Mouse (Mus musculus): ENCODE results near the gene Fam169a. TPM values are rescaled to one million over a fixed set of nuclear protein-coding genes. Genes with fewer than 3 reads are reported as not detected.
A peak's percentile ranks its signal among the peaks of the same experiment; 100 is the strongest.

Gene Fam169a
- polyA plus RNA-seq, 1 experiment from 2014 or later: 8.9 TPM

GRCm38 (mm10) chr13:97068151-97068550, 1.1 kb downstream of the Fam169a start:
- Histone ChIP-seq H3K27me3 (replicated peaks; ENCODE audit: control insufficient read depth, insufficient read depth, low read length) (no peaks in the 10 kb centered on the region; the same call in 1 of the 2 replicates), H3K36me3 (ENCODE audit: control insufficient read depth, insufficient read depth, low read length) (no peaks in the 10 kb centered on the region), H3K4me2 (peak overlapping the region; percentile 64), H3K9me3 (ENCODE audit: control insufficient read depth, low read length) (no peaks in the 10 kb centered on the region), H3K27ac (ENCODE audit: low read depth, low read length) (peak overlapping the region; percentile 89), H3K4me1 (replicated peaks; ENCODE audit: control insufficient read depth, insufficient read depth, low read length) (peaks cover 17% of the 10 kb centered on the region), H3K9ac (ENCODE audit: low read depth, low read length) (peak overlapping the region; percentile 59; the same call in 1 of the 2 replicates), H3K4me3 (ENCODE audit: low read depth, low read length) (peak overlapping the region; percentile 33)
- ATAC-seq (replicated peaks; ENCODE audit: low FRiP score) (no peak), DNase-seq (ENCODE audit: low spot score) (no peak)
- WGBS: 60% methylated on average over 8 of the region's 8 CpGs

- no peaks in the 10 kb centered on the region for H3K9me3 ChIP-seq (ENCODE audit: control insufficient read depth, low read length)
- H3K4me2 ChIP-seq: peak overlapping the region; percentile 89
- no peaks in the 10 kb centered on the region for H3K36me3 ChIP-seq (ENCODE audit: control insufficient read depth, insufficient read depth, low read length)
- H3K4me1 ChIP-seq (replicated peaks; ENCODE audit: control insufficient read depth, insufficient read depth, low read length): peaks cover 7% of the 10 kb centered on the region; the same call in 1 of the 2 replicates
- DNase-seq (ENCODE audit: low spot score) (peak; percentile 58), ATAC-seq (replicated peaks; ENCODE audit: low FRiP score) (peak; percentile 33)
- H3K27ac ChIP-seq (ENCODE audit: low read depth, low read length): peak overlapping the region; percentile 84
- H3K27me3 ChIP-seq (replicated peaks; ENCODE audit: control insufficient read depth, insufficient read depth, low read length): no peaks in the 10 kb centered on the region; the same call in 1 of the 2 replicates
- peak overlapping the region; percentile 91 for H3K9ac ChIP-seq (ENCODE audit: low read depth, low read length)
- H3K4me3 ChIP-seq (ENCODE audit: low read depth, low read length): peak overlapping the region; percentile 90
- WGBS: under 1% methylated on average over 65 of the region's 85 CpGs
Measured at GRCm38 (mm10) chr13:97070931-97071625, 4.0 kb downstream of the Fam169a start.

- H3K4me1 ChIP-seq (replicated peaks; ENCODE audit: control insufficient read depth, insufficient read depth, low read length): peaks cover 4% of the 10 kb centered on the region; the same call in 1 of the 2 replicates
- H3K4me2 ChIP-seq: peak overlapping the region; percentile 89
- DNase-seq (ENCODE audit: low spot score): peak; percentile 69
- no peaks in the 10 kb centered on the region for H3K36me3 ChIP-seq (ENCODE audit: control insufficient read depth, insufficient read depth, low read length)
- peak; percentile 62 for ATAC-seq (replicated peaks; ENCODE audit: low FRiP score)
- H3K9ac ChIP-seq (ENCODE audit: low read depth, low read length): peak overlapping the region; percentile 91
- H3K27ac ChIP-seq (ENCODE audit: low read depth, low read length): peak overlapping the region; percentile 84
- H3K9me3 ChIP-seq (ENCODE audit: control insufficient read depth, low read length): no peaks in the 10 kb centered on the region
- peak overlapping the region; percentile 90 for H3K4me3 ChIP-seq (ENCODE audit: low read depth, low read length)
- under 1% methylated on average over 67 of the region's 76 CpGs for WGBS
- no peaks in the 10 kb centered on the region; the same call in 1 of the 2 replicates for H3K27me3 ChIP-seq (replicated peaks; ENCODE audit: control insufficient read depth, insufficient read depth, low read length)
Measured at GRCm38 (mm10) chr13:97071626-97072241, 4.6 kb downstream of the Fam169a start.

GRCm38 (mm10) chr13:97073497-97073896, 6.4 kb downstream of the Fam169a start:
- Histone ChIP-seq H3K4me3 (ENCODE audit: low read depth, low read length) (no peak overlapping the region), H3K27ac (ENCODE audit: low read depth, low read length) (no peak overlapping the region), H3K9ac (ENCODE audit: low read depth, low read length) (no peak overlapping the region), H3K27me3 (replicated peaks; ENCODE audit: control insufficient read depth, insufficient read depth, low read length) (no peaks in the 10 kb centered on the region; the same call in 1 of the 2 replicates), H3K4me1 (replicated peaks; ENCODE audit: control insufficient read depth, insufficient read depth, low read length) (no peaks in the 10 kb centered on the region; the same call in 1 of the 2 replicates), H3K36me3 (ENCODE audit: control insufficient read depth, insufficient read depth, low read length) (no peaks in the 10 kb centered on the region), H3K9me3 (ENCODE audit: control insufficient read depth, low read length) (no peaks in the 10 kb centered on the region), H3K4me2 (no peak overlapping the region)
- ATAC-seq (replicated peaks; ENCODE audit: low FRiP score): no peak
- no peak for DNase-seq (ENCODE audit: low spot score)
- WGBS: 54% methylated on average over 1 of the region's 1 CpGs

GRCm38 (mm10) chr13:97077556-97077955, 10.5 kb downstream of the Fam169a start:
- ATAC-seq (replicated peaks; ENCODE audit: low FRiP score): no peak
- 77% methylated on average over 2 of the region's 2 CpGs for WGBS
- Histone ChIP-seq H3K36me3 (ENCODE audit: control insufficient read depth, insufficient read depth, low read length) (no peaks in the 10 kb centered on the region), H3K4me1 (replicated peaks; ENCODE audit: control insufficient read depth, insufficient read depth, low read length) (peaks cover 5% of the 10 kb centered on the region; the same call in 1 of the 2 replicates), H3K27me3 (replicated peaks; ENCODE audit: control insufficient read depth, insufficient read depth, low read length) (no peaks in the 10 kb centered on the region; the same call in 1 of the 2 replicates), H3K9me3 (ENCODE audit: control insufficient read depth, low read length) (no peaks in the 10 kb centered on the region), H3K27ac (ENCODE audit: low read depth, low read length) (no peak overlapping the region), H3K9ac (ENCODE audit: low read depth, low read length) (no peak overlapping the region), H3K4me2 (no peak overlapping the region), H3K4me3 (ENCODE audit: low read depth, low read length) (no peak overlapping the region)
- no peak for DNase-seq (ENCODE audit: low spot score)

GRCm38 (mm10) chr13:97080201-97080600, 13.1 kb downstream of the Fam169a start:
- H3K36me3 ChIP-seq (ENCODE audit: control insufficient read depth, insufficient read depth, low read length): no peaks in the 10 kb centered on the region
- H3K9ac ChIP-seq (ENCODE audit: low read depth, low read length): no peak overlapping the region
- no peak overlapping the region for H3K27ac ChIP-seq (ENCODE audit: low read depth, low read length)
- ATAC-seq (replicated peaks; ENCODE audit: low FRiP score) (no peak), DNase-seq (ENCODE audit: low spot score) (no peak)
- H3K4me2 ChIP-seq: no peak overlapping the region
- H3K9me3 ChIP-seq (ENCODE audit: control insufficient read depth, low read length): no peaks in the 10 kb centered on the region
- WGBS: 68% methylated on average over 2 of the region's 2 CpGs
- H3K27me3 ChIP-seq (replicated peaks; ENCODE audit: control insufficient read depth, insufficient read depth, low read length): no peaks in the 10 kb centered on the region
- H3K4me3 ChIP-seq (ENCODE audit: low read depth, low read length): no peak overlapping the region
- peaks cover 5% of the 10 kb centered on the region; the same call in 1 of the 2 replicates for H3K4me1 ChIP-seq (replicated peaks; ENCODE audit: control insufficient read depth, insufficient read depth, low read length)

- WGBS: 89% methylated on average over 3 of the region's 3 CpGs
Measured at GRCm38 (mm10) chr13:97080615-97081014, 13.5 kb downstream of the Fam169a start.

GRCm38 (mm10) chr13:97082432-97082831, 15.3 kb downstream of the Fam169a start:
- H3K27ac ChIP-seq (ENCODE audit: low read depth, low read length): no peak overlapping the region
- no peaks in the 10 kb centered on the region for H3K9me3 ChIP-seq (ENCODE audit: control insufficient read depth, low read length)
- no peaks in the 10 kb centered on the region for H3K27me3 ChIP-seq (replicated peaks; ENCODE audit: control insufficient read depth, insufficient read depth, low read length)
- no peak for DNase-seq (ENCODE audit: low spot score)
- H3K4me2 ChIP-seq: no peak overlapping the region
- no peak; the same call in 1 of the 2 replicates for ATAC-seq (replicated peaks; ENCODE audit: low FRiP score)
- no peak overlapping the region for H3K4me3 ChIP-seq (ENCODE audit: low read depth, low read length)
- no peak overlapping the region for H3K9ac ChIP-seq (ENCODE audit: low read depth, low read length)
- peaks cover 5% of the 10 kb centered on the region; the same call in 1 of the 2 replicates for H3K4me1 ChIP-seq (replicated peaks; ENCODE audit: control insufficient read depth, insufficient read depth, low read length)
- H3K36me3 ChIP-seq (ENCODE audit: control insufficient read depth, insufficient read depth, low read length): no peaks in the 10 kb centered on the region
- 84% methylated on average over 7 of the region's 7 CpGs for WGBS

More at GRCm38 (mm10) chr13:97080615-97081014, 13.5 kb downstream of the Fam169a start:
- H3K36me3 ChIP-seq (ENCODE audit: control insufficient read depth, insufficient read depth, low read length): no peaks in the 10 kb centered on the region
- ATAC-seq (replicated peaks; ENCODE audit: low FRiP score): no peak
- no peak for DNase-seq (ENCODE audit: low spot score)
- no peaks in the 10 kb centered on the region for H3K27me3 ChIP-seq (replicated peaks; ENCODE audit: control insufficient read depth, insufficient read depth, low read length)
- H3K27ac ChIP-seq (ENCODE audit: low read depth, low read length): no peak overlapping the region
- no peaks in the 10 kb centered on the region for H3K9me3 ChIP-seq (ENCODE audit: control insufficient read depth, low read length)
- H3K4me2 ChIP-seq: no peak overlapping the region
- no peak overlapping the region for H3K4me3 ChIP-seq (ENCODE audit: low read depth, low read length)
- peaks cover 5% of the 10 kb centered on the region; the same call in 1 of the 2 replicates for H3K4me1 ChIP-seq (replicated peaks; ENCODE audit: control insufficient read depth, insufficient read depth, low read length)
- no peak overlapping the region for H3K9ac ChIP-seq (ENCODE audit: low read depth, low read length)
